Mouse (Mus musculus): ENCODE data around the gene Pmepa1. TPM values are rescaled to one million over a fixed set of nuclear protein-coding genes. Genes with fewer than 3 reads are reported as not detected.

Gene Pmepa1
- polyA plus RNA-seq (2015; fragmentation: Nextera tagmentation; extraction: Ambion mirVana) = 4.3 and 4.8 TPM in 2 replicates

GRCm38 (mm10) chr2:173276409-173276808 lies at the start of gene Pmepa1:
Gene Pmepa1, minus strand, starts transcription at chr2:173276533.
- peak within 1 kb of the TSS; percentile 94 for H3K4me2 ChIP-seq (replicated peaks; ENCODE audit: low read depth, low read length)
- H3K4me1 ChIP-seq (ENCODE audit: insufficient read depth, low read length) = peaks cover 38% of the 10 kb centered on the region
- peak within 1 kb of the TSS; percentile 79 for H3K27ac ChIP-seq (ENCODE audit: low read length)
- H3K9ac ChIP-seq (replicated peaks; ENCODE audit: low read length) = peak within 1 kb of the TSS; percentile 97
- H3K9me3 ChIP-seq (ENCODE audit: low read length) = no peaks in the 10 kb centered on the region
- WGBS = under 1% methylated on average over 46 of the region's 61 CpGs
- no peaks in the 10 kb centered on the region for H3K36me3 ChIP-seq (ENCODE audit: insufficient read depth, low read length)
- H3K4me3 ChIP-seq (ENCODE audit: low read length) = peak within 1 kb of the TSS; percentile 96
- no peaks in the 10 kb centered on the region for H3K27me3 ChIP-seq (ENCODE audit: insufficient read depth, low read length)
- peak; percentile 95 for ATAC-seq (ENCODE audit: low FRiP score, low TSS enrichment)

- Histone ChIP-seq H3K4me2 (replicated peaks; ENCODE audit: low read depth, low read length) (no peak overlapping the region), H3K4me3 (ENCODE audit: low read length) (no peak overlapping the region), H3K9me3 (ENCODE audit: low read length) (no peaks in the 10 kb centered on the region), H3K36me3 (ENCODE audit: insufficient read depth, low read length) (no peaks in the 10 kb centered on the region), H3K27me3 (ENCODE audit: insufficient read depth, low read length) (no peaks in the 10 kb centered on the region), H3K9ac (replicated peaks; ENCODE audit: low read length) (no peak overlapping the region), H3K4me1 (ENCODE audit: insufficient read depth, low read length) (no peaks in the 10 kb centered on the region), H3K27ac (ENCODE audit: low read length) (no peak overlapping the region)
- 89% methylated on average over 6 of the region's 6 CpGs for WGBS
- ATAC-seq (ENCODE audit: low FRiP score, low TSS enrichment) = no peak
Measured at GRCm38 (mm10) chr2:173321754-173322153, 45.4 kb upstream of the Pmepa1 start.

GRCm38 (mm10) chr2:173321194-173321593 lies 44.9 kb upstream of the Pmepa1 start:
- no peak for ATAC-seq (ENCODE audit: low FRiP score, low TSS enrichment)
- Histone ChIP-seq H3K27me3 (ENCODE audit: insufficient read depth, low read length) (no peaks in the 10 kb centered on the region), H3K4me1 (ENCODE audit: insufficient read depth, low read length) (no peaks in the 10 kb centered on the region), H3K9ac (replicated peaks; ENCODE audit: low read length) (no peak overlapping the region), H3K36me3 (ENCODE audit: insufficient read depth, low read length) (no peaks in the 10 kb centered on the region), H3K9me3 (ENCODE audit: low read length) (no peaks in the 10 kb centered on the region), H3K4me2 (replicated peaks; ENCODE audit: low read depth, low read length) (no peak overlapping the region), H3K4me3 (ENCODE audit: low read length) (no peak overlapping the region), H3K27ac (ENCODE audit: low read length) (no peak overlapping the region)
- 82% methylated on average over 2 of the region's 2 CpGs for WGBS

GRCm38 (mm10) chr2:173314291-173314690 lies 38.0 kb upstream of the Pmepa1 start:
- H3K36me3 ChIP-seq (ENCODE audit: insufficient read depth, low read length) = no peaks in the 10 kb centered on the region
- H3K4me1 ChIP-seq (ENCODE audit: insufficient read depth, low read length) = no peaks in the 10 kb centered on the region
- no peaks in the 10 kb centered on the region for H3K27me3 ChIP-seq (ENCODE audit: insufficient read depth, low read length)
- H3K9me3 ChIP-seq (ENCODE audit: low read length) = no peaks in the 10 kb centered on the region
- H3K4me2 ChIP-seq (replicated peaks; ENCODE audit: low read depth, low read length) = no peak overlapping the region
- ATAC-seq (ENCODE audit: low FRiP score, low TSS enrichment) = no peak
- H3K27ac ChIP-seq (ENCODE audit: low read length) = no peak overlapping the region
- no CpG with 5 or more reads among the region's 1 CpGs for WGBS
- no peak overlapping the region for H3K4me3 ChIP-seq (ENCODE audit: low read length)
- H3K9ac ChIP-seq (replicated peaks; ENCODE audit: low read length) = no peak overlapping the region

DNA sequence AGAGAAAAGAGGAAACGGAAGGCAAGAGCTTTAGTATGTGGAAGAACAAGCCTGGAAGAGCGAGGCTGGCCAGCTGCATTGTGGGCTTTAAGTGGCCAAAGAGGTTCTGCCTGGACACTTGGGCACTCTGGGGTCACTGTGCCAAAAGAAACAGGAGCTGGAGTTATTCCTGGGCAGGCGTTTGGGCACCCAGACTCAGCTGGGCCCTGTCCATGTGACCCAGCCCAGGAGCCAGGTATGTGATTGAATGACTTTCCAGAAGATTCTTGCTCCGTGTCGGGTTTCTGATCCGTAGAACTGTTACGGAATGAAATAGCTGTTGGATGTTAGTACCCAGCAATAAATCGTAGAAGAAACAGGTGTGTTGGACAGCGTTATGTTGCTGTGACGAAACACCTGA lies 32.2 kb upstream of the Pmepa1 start:
- Histone ChIP-seq H3K9ac (replicated peaks; ENCODE audit: low read length) (no peak overlapping the region), H3K36me3 (ENCODE audit: insufficient read depth, low read length) (no peaks in the 10 kb centered on the region), H3K27me3 (ENCODE audit: insufficient read depth, low read length) (peaks cover 17% of the 10 kb centered on the region; the same call in 1 of the 2 replicates), H3K4me3 (ENCODE audit: low read length) (no peak overlapping the region), H3K4me1 (ENCODE audit: insufficient read depth, low read length) (peaks cover 16% of the 10 kb centered on the region), H3K4me2 (replicated peaks; ENCODE audit: low read depth, low read length) (no peak overlapping the region), H3K27ac (ENCODE audit: low read length) (no peak overlapping the region), H3K9me3 (ENCODE audit: low read length) (no peaks in the 10 kb centered on the region)
- no peak for ATAC-seq (ENCODE audit: low FRiP score, low TSS enrichment)
- WGBS = 87% methylated on average over 10 of the region's 10 CpGs

- H3K36me3 ChIP-seq (ENCODE audit: insufficient read depth, low read length) = no peaks in the 10 kb centered on the region
Measured at GRCm38 (mm10) chr2:173307984-173308383, 31.7 kb upstream of the Pmepa1 start.

GRCm38 (mm10) chr2:173307561-173307960 lies 31.2 kb upstream of the Pmepa1 start:
- H3K4me1 ChIP-seq (ENCODE audit: insufficient read depth, low read length) = peaks cover 16% of the 10 kb centered on the region
- H3K36me3 ChIP-seq (ENCODE audit: insufficient read depth, low read length) = no peaks in the 10 kb centered on the region
- no peaks in the 10 kb centered on the region for H3K9me3 ChIP-seq (ENCODE audit: low read length)
- no peak overlapping the region for H3K27ac ChIP-seq (ENCODE audit: low read length)
- ATAC-seq (ENCODE audit: low FRiP score, low TSS enrichment) = peak; percentile 83
- peak overlapping the region; percentile 39 for H3K4me2 ChIP-seq (replicated peaks; ENCODE audit: low read depth, low read length)
- under 1% methylated on average over 17 of the region's 18 CpGs for WGBS
- peaks cover 17% of the 10 kb centered on the region; the same call in 1 of the 2 replicates for H3K27me3 ChIP-seq (ENCODE audit: insufficient read depth, low read length)
- no peak overlapping the region for H3K4me3 ChIP-seq (ENCODE audit: low read length)
- H3K9ac ChIP-seq (replicated peaks; ENCODE audit: low read length) = no peak overlapping the region

More at GRCm38 (mm10) chr2:173307984-173308383, 31.7 kb upstream of the Pmepa1 start:
- Histone ChIP-seq H3K4me3 (ENCODE audit: low read length) (no peak overlapping the region), H3K27ac (ENCODE audit: low read length) (no peak overlapping the region), H3K9ac (replicated peaks; ENCODE audit: low read length) (no peak overlapping the region), H3K4me1 (ENCODE audit: insufficient read depth, low read length) (peaks cover 16% of the 10 kb centered on the region), H3K27me3 (ENCODE audit: insufficient read depth, low read length) (peaks cover 17% of the 10 kb centered on the region; the same call in 1 of the 2 replicates), H3K4me2 (replicated peaks; ENCODE audit: low read depth, low read length) (peak overlapping the region; percentile 39), H3K9me3 (ENCODE audit: low read length) (no peaks in the 10 kb centered on the region)
- WGBS = 14% methylated on average over 4 of the region's 4 CpGs
- ATAC-seq (ENCODE audit: low FRiP score, low TSS enrichment) = peak; percentile 46; the same call in 1 of the 2 replicates

DNA sequence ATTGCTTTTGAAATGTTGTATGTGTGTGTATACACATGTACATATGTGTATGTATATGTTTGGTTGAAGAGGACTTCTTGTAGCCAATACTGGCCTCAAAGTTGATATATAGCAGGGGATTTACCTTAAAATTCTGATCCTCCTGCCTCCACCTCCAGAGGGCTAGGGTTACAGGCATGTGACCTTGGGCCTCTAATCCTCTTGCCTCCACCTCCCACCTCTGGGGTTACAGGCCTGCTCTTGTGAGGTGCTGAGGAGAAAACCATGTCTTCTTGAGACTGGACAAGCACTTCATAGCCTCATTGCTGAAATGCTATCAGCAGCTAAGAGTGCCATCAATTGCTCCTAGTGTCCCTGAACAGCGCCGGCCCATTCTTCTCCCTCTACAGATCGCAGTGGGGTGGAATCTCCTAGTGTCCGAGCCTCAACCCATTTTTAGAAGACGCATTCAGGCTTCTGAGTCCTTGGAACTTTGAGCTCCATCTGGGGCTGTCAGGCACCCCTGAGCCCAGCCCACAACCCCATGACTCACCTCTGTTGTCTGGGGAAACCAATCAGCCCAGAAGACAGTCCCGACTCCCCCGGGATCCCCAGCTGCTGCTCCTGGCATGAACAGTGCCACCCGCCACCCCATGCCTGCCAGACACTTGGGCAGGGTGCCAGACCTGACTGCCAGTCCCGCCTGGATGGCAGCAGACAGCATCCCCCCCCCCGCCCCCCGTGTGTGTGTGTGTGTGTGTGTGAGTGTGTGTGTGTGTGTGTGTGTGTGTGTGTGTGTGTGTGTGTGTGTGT lies 30.6 kb upstream of the Pmepa1 start:
- H3K4me1 ChIP-seq (ENCODE audit: insufficient read depth, low read length) = peaks cover 16% of the 10 kb centered on the region
- no peaks in the 10 kb centered on the region for H3K36me3 ChIP-seq (ENCODE audit: insufficient read depth, low read length)
- H3K4me2 ChIP-seq (replicated peaks; ENCODE audit: low read depth, low read length) = no peak overlapping the region
- peaks cover 17% of the 10 kb centered on the region; the same call in 1 of the 2 replicates for H3K27me3 ChIP-seq (ENCODE audit: insufficient read depth, low read length)
- peak; percentile 60; the same call in 1 of the 2 replicates for ATAC-seq (ENCODE audit: low FRiP score, low TSS enrichment)
- H3K9ac ChIP-seq (replicated peaks; ENCODE audit: low read length) = no peak overlapping the region
- H3K27ac ChIP-seq (ENCODE audit: low read length) = no peak overlapping the region
- H3K4me3 ChIP-seq (ENCODE audit: low read length) = no peak overlapping the region
- WGBS = 35% methylated on average over 9 of the region's 11 CpGs
- H3K9me3 ChIP-seq (ENCODE audit: low read length) = no peaks in the 10 kb centered on the region

GRCm38 (mm10) chr2:173305011-173305410 lies 28.7 kb upstream of the Pmepa1 start:
- no peaks in the 10 kb centered on the region for H3K36me3 ChIP-seq (ENCODE audit: insufficient read depth, low read length)
- H3K4me2 ChIP-seq (replicated peaks; ENCODE audit: low read depth, low read length) = no peak overlapping the region
- 34% methylated on average over 12 of the region's 12 CpGs for WGBS
- H3K27me3 ChIP-seq (ENCODE audit: insufficient read depth, low read length) = peaks cover 17% of the 10 kb centered on the region; the same call in 1 of the 2 replicates
- H3K9me3 ChIP-seq (ENCODE audit: low read length) = no peaks in the 10 kb centered on the region
- H3K4me1 ChIP-seq (ENCODE audit: insufficient read depth, low read length) = peaks cover 16% of the 10 kb centered on the region
- H3K9ac ChIP-seq (replicated peaks; ENCODE audit: low read length) = no peak overlapping the region
- no peak overlapping the region for H3K4me3 ChIP-seq (ENCODE audit: low read length)
- no peak overlapping the region for H3K27ac ChIP-seq (ENCODE audit: low read length)
- ATAC-seq (ENCODE audit: low FRiP score, low TSS enrichment) = no peak
